Mouse (Mus musculus) ES-E14 (cell line): ENCODE measurements at regions not wholly inside any gene's neighbourhood (a gene's known extent, or its start where the extent isn't known, plus 50 kb on each side); places are given as distances from the start of the nearest gene placed in this dataset.
A peak's percentile ranks its signal among the peaks of the same experiment; 100 is the strongest.

Experiments
- DNase-seq: peaks from one replicate; pipeline ENCODE4 v3.0.0-alpha.2; 2013; ENCODE audit warnings: low read depth, low spot score
- H3K27ac ChIP-seq: 2 replicates; pipeline ENCODE4 v1.5.1; 2012; ENCODE audit warnings: low read depth, mild to moderate bottlenecking, low read length, moderate library complexity, mixed read lengths; ENCODE audit not compliant: poor library complexity, insufficient read depth, severe bottlenecking
- H3K36me3 ChIP-seq: 2 replicates; pipeline ENCODE4 v1.6.1; 2012; ENCODE audit warnings: mild to moderate bottlenecking, low read length, moderate library complexity, mixed read lengths; ENCODE audit not compliant: control insufficient read depth, poor library complexity, insufficient read depth, severe bottlenecking
- H3K4me1 ChIP-seq, 2 experiments: fragments of 150-350 bp in 1 of 2; sonication (generic) in 1 of 2; 2 replicates each; pipeline ENCODE4 v1.6.1; 2012; ENCODE audit warnings: low read length in 2 of 2, mild to moderate bottlenecking in 1 of 2, mixed read lengths in 1 of 2; ENCODE audit not compliant: control insufficient read depth in 2 of 2, insufficient read depth in 2 of 2, poor library complexity in 1 of 2
- H3K4me3 ChIP-seq, 2 experiments: fragments of 150-350 bp in 1 of 2; sonication (generic) in 1 of 2; 2 replicates each; pipeline ENCODE4 v1.5.1; 2012; ENCODE audit warnings: low read length in 2 of 2, low read depth in 1 of 2, mild to moderate bottlenecking in 1 of 2, mixed read lengths in 1 of 2; ENCODE audit not compliant: insufficient read depth in 1 of 2, poor library complexity in 1 of 2, severe bottlenecking in 1 of 2
- H3K9ac ChIP-seq: 2 replicates; pipeline ENCODE4 v1.6.1; 2012; ENCODE audit warnings: low read depth, mild to moderate bottlenecking, low read length, mixed read lengths; ENCODE audit not compliant: poor library complexity, insufficient read depth, severe bottlenecking
- H3K9me3 ChIP-seq: fragments of 150-350 bp; sonication (generic); 2 replicates; pipeline ENCODE4 v1.6.1; 2012; ENCODE audit warnings: low read depth, mild to moderate bottlenecking, low read length; ENCODE audit not compliant: control insufficient read depth, insufficient read depth
- CHD2 ChIP-seq: IDR thresholded peaks from 2 replicates; pipeline ENCODE4 v1.6.1; 2014; ENCODE audit warnings: mild to moderate bottlenecking, low read depth, low read length, inconsistent platforms
- HCFC1 ChIP-seq: IDR thresholded peaks from 2 replicates; pipeline ENCODE4 v1.6.1; 2012; ENCODE audit warnings: low read length, inconsistent platforms, borderline replicate concordance; ENCODE audit not compliant: insufficient read depth
- MAFK ChIP-seq: IDR thresholded peaks from 2 replicates; pipeline ENCODE4 v1.6.1; 2014; ENCODE audit warnings: mild to moderate bottlenecking, low read depth, low read length, inconsistent platforms; ENCODE audit not compliant: insufficient read depth
- ZC3H11A ChIP-seq: IDR thresholded peaks from 2 replicates; pipeline ENCODE4 v1.6.1; 2012; ENCODE audit warnings: low read depth, mild to moderate bottlenecking, inconsistent platforms, low read length, borderline replicate concordance
- ZNF384 ChIP-seq: IDR thresholded peaks from 2 replicates; pipeline ENCODE4 v1.6.1; 2012; ENCODE audit warnings: low read depth, low read length, inconsistent platforms
- in situ Hi-C, 2 experiments: fragments of 600-800 bp; cut with MboI; formaldehyde crosslinking; loops; one replicate each; pipeline ENCODE4 v1.15.1; 2025; ENCODE audit warnings: low sequenced_read_pairs in 2 of 2, inconsistent platforms in 1 of 2; ENCODE audit not compliant: unreplicated experiment in 2 of 2

DNA sequence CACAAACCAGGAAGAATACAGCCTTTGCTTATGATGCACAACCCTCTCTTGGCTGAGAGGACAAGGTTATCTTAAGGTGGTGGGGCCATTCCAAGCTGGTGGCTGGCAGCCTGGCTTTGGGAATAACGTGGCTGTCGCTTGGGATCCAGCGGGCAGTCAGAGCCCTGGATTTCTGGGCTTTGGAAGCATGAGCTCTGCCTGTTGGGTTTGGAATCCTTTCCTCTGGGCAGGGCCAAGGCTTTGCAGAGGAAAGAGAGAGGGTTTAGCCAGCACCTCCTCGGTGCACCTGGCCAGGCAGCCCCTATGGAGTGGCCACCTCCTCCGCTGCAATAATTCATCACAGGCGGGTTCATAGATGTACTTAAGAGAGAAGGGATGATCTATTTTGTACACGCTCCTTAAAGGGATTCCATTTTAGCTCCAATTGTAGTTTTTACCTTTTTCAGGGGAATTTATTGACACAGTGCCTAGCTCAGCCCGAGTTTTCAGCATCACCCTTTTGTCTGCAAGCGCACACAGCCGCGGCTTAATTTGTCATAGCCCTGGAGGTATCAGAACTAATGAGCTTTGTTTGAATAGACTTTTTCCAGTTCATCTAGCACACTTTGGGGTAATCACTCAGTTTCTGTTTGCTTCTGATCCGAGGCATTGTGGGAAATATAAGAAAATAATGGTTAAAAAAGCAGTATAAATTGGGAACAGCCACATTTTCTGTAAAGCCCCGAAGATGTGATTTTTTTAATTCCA is 135.5 kb upstream of the Zfp507 start:
- in situ Hi-C loops, result loop anchor here in 1 of 2 experiments (5.0 kb wide), 1 partner anchor 36 kb away; no protein-coding TSS in a partner anchor
- DNase-seq, result no peak
- no peak overlapping the region for H3K4me3 ChIP-seq
- H3K27ac ChIP-seq, result no peak overlapping the region
- H3K4me1 ChIP-seq, result no peaks in the 10 kb centered on the region
- TF ChIP-seq MAFK (no peak), HCFC1 (no peak), CHD2 (no peak), ZC3H11A (no peak), ZNF384 (no peak)
- no peaks in the 10 kb centered on the region for H3K36me3 ChIP-seq
- H3K9ac ChIP-seq, result no peak overlapping the region
- H3K9me3 ChIP-seq, result no peaks in the 10 kb centered on the region

DNA sequence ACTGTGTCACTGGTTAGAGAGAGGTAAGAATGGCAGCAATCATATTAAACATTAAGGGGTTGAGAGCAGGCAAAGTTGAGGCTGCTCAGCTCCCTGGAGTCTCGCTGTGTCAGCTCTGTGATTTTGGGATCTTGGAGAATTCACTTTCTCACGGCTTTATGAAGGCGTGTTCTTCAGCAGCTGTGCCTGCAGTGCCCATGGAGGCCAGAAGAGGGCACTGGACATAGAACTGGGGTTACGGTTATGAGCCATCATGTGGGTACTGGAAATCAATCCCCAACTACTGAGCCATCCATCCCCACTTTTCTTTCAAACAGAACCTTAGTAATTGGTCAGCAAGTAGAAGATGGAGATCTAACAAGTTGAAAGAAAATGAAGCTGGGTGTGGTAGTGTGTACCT is 123.9 kb upstream of the Zfp507 start:
- Histone ChIP-seq H3K4me1 (0 out of 4 replicates have a peak, but pooled peaks cover 0 to 2% of the 10 kb centered on the region in 2 experiments), H3K36me3 (no peaks in the 10 kb centered on the region), H3K9me3 (no peaks in the 10 kb centered on the region), H3K4me3 (no peak overlapping the region), H3K27ac (no peak overlapping the region), H3K9ac (no peak overlapping the region)
- TF ChIP-seq HCFC1, result no peak
- TF ChIP-seq MAFK, result no peak
- TF ChIP-seq ZNF384, result no peak
- no peak for TF ChIP-seq ZC3H11A
- no peak for TF ChIP-seq CHD2
- DNase-seq, result peak; percentile 24
- in situ Hi-C loops, result no loop called here

DNA sequence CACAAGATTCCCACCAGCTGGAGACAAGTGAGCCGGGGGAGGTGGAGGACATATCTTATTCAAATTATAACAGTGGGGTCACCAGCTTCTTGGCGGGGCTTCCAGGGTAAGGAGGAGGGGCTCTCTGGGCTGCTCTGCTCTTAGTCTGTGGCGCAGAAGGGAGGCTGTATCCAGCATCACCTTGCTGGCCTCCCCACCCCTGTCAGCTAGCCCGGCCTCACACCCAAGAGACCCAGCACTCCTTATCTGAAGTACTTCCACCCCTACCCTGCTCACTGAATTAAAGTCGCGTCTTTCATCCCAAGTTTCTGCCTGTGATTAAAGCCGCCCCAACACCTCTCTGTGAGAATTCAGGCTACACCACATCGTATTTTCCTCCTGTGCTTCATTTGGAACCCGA is 119.8 kb upstream of the Zfp507 start:
- Histone ChIP-seq H3K4me1 (0 out of 4 replicates have a peak, but pooled peaks cover 0 to 2% of the 10 kb centered on the region in 2 experiments), H3K9ac (no peak overlapping the region), H3K36me3 (no peaks in the 10 kb centered on the region), H3K27ac (no peak overlapping the region), H3K9me3 (no peaks in the 10 kb centered on the region), H3K4me3 (no peak overlapping the region)
- DNase-seq, result no peak
- in situ Hi-C loops, result no loop called here
- TF ChIP-seq CHD2, result no peak
- no peak for TF ChIP-seq ZC3H11A
- no peak for TF ChIP-seq MAFK
- TF ChIP-seq HCFC1, result no peak

DNA sequence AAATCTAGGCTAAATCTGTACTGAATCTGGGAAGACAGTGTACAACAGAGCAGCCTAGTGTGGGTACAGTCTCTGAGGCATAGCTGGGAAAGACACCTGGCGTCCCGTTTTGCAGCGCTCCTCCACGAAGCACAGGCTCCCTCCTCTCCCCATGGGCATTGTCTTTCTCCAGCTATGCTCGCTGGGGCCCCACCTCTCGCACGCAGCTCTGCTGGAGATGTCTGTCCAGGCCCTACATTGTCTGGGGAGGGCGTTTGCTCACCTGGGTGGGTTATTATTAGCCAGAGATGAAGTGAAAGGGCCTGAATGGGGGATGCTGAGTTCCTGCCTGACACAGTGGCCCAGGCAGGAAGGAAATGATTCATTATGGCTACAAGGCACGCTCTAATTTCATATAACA is 118.1 kb upstream of the Zfp507 start:
- Histone ChIP-seq H3K27ac (no peak overlapping the region), H3K9ac (no peak overlapping the region), H3K4me3 (no peak overlapping the region), H3K36me3 (no peaks in the 10 kb centered on the region), H3K4me1 (0 out of 4 replicates have a peak, but pooled peaks cover 0 to 2% of the 10 kb centered on the region in 2 experiments), H3K9me3 (no peaks in the 10 kb centered on the region)
- in situ Hi-C loops, result no loop called here
- TF ChIP-seq ZNF384 (no peak), HCFC1 (no peak), CHD2 (no peak), ZC3H11A (no peak), MAFK (no peak)
- no peak for DNase-seq
